Mouse (Mus musculus): ENCODE data around the gene Crcp.

DNA sequence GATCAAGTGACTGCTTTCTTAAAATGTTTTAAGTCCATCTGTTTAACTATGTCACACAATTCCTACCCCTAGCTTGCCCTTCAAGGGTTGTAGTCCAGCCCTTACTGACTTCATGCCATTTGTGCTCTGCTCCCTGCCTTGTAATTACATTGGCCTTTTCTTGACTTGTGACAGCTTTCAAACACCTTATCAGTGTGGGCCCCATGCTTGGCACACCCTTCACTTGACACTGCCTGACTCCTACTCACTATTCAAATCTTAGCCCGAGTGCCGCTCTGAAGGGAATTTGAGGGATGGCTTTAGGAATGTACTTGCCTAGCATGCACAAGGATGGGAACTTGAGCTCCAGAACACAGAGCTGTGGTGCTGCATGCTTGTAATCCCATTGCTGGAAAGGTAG lies 68.7 kb downstream of the Crcp start:
- TF ChIP-seq CTCF (IDR thresholded peaks at IDR 0.05; ENCODE audit: low read depth, low read length) (no peak), POLR2A (IDR thresholded peaks at IDR 0.05; ENCODE audit: extremely low read depth, insufficient read depth, low read length) (no peak)
